Mouse (Mus musculus): Measurements from ENCODE around the gene Gm21830.
"Not testable (repeated sequence)": the region's sequence is repeated elsewhere in the genome, so short reads cannot be mapped to it uniquely, and the experiment has no call there.

The Gm21830 gene

GRCm38 (mm10) chr2:67413425-67413824, at the start of gene Gm21830:
TSS of gene Gm21830 (plus strand) at chr2:67413725.
- not testable (repeated sequence) for DNase-seq (ENCODE audit: low spot score in 2 of 2)

DNA sequence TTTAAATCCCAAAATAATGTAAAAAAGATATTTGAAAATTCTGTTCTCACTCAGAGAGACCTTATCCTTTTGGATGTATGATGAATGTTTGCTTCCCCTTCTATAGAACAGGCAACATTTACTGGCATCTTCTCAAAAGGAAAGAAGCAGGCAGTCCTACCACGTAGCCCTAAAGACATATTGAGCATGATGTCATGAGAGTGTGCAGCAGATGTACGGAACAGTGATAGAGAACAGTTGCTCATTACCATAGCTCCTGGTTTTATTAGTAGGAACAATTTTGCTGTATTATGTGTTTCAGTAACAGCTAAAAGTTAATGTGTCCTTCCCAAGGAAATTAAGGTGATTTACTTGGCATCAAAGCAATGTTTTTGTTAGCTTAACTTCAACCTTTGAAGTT, 49.0 kb upstream of the Gm21830 start:
- DNase-seq (ENCODE audit: low spot score in 2 of 2) = no peak

- no peak for DNase-seq (ENCODE audit: low spot score in 2 of 2)
Measured at GRCm38 (mm10) chr2:67378504-67378903, 35.0 kb upstream of the Gm21830 start.

- DNase-seq (ENCODE audit: low spot score in 2 of 2) = no peak
Measured at GRCm38 (mm10) chr2:67420853-67421252, 7.3 kb downstream of the Gm21830 start.

DNA sequence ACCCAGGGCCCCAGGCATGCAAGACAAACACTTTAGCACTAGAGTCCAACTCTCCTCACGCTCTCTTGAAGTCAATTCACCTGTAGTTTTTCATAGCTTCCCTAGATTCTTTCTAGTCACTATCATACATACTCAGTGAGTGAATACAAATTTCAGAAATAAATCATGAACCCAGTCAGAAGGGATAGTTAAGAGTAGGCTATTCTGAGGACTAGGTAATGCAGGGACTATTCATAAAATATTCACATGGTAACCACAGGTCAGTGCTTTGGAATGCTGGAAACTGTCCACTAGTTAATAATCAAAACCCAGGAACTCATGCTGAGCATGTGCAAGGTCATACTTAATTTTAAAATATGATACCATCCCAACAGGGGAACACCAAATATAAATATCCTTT, 9.3 kb downstream of the Gm21830 start:
- DNase-seq (ENCODE audit: low spot score in 2 of 2) = no peak

GRCm38 (mm10) chr2:67433081-67433480, 19.6 kb downstream of the Gm21830 start, which contains the start of gene Gm26727:
TSS of gene Gm26727 (minus strand) at chr2:67433181.
- no peak for DNase-seq (ENCODE audit: low spot score in 2 of 2)

- no peak for DNase-seq (ENCODE audit: low spot score in 2 of 2)
Measured at GRCm38 (mm10) chr2:67438309-67438708, 24.8 kb downstream of the Gm21830 start.

DNA sequence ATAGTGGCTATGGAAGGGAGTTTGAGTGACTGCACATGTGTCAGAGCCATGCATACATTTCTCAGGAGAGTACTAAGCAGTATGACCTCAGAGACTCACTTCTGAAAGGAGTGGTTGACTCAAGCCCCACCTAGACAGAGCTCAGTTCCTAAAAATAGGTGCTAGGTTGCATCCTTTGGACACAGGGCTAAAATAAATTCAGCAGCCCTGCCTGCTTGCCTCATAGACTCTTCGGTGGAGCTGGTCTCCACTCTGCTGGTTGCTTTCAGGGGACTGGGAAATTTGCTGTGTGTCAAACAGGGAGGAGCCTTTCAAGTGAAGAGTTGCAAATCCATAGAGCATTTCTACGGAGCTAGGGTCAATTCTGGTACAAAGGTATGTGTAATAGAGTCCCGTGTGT, 32.3 kb downstream of the Gm21830 start, which contains the start of gene Xirp2:
Gene Xirp2 (plus strand): TSS at position 223 of the 400 bp plus-strand sequence.
- DNase-seq (ENCODE audit: low spot score in 2 of 2) = no peak

DNA sequence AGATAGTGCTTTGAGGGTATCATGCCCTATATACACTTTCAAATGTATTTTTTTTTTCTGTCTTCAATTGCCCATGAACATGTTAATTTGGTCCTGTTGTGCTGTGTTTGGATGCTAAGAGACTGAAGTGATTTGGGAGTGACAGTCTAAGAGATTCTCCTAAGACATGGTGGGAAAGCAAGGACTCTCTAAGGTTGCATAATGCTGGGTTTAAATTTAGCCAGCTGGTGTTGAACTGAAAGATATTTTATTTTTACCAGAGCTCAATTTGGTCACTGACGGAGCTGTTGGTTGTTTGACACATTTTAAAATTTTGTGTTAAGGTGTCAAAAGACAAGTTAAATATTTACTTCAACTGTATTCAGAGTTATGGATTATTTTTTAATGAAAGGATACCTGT, 33.2 kb downstream of the Gm21830 start:
- no peak for DNase-seq (ENCODE audit: low spot score in 2 of 2)

DNA sequence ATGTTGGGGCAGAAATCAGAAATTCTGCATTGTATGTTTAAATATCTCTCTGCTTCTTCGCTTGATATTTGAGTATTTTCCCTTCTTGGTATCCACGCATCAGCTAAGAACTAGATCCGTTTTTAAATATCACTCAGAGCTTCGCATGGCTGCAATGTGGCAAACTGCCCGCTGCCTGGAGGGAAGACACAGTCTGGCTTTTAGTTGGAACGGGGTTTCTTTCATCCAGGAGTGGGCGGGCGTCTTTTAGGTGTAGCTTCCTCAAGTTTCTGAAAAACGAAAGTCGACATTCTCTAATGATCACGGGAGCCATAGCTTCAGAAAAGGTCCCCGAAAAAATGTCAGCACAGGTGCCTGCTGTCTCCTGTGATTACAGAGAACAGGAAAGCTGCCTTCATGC, 33.7 kb downstream of the Gm21830 start:
- DNase-seq (ENCODE audit: low spot score in 2 of 2) = peak in 1 of 2 experiments; percentile 19

- DNase-seq (ENCODE audit: low spot score in 2 of 2) = no peak
Measured at GRCm38 (mm10) chr2:67460857-67461256, 47.3 kb downstream of the Gm21830 start.

DNA sequence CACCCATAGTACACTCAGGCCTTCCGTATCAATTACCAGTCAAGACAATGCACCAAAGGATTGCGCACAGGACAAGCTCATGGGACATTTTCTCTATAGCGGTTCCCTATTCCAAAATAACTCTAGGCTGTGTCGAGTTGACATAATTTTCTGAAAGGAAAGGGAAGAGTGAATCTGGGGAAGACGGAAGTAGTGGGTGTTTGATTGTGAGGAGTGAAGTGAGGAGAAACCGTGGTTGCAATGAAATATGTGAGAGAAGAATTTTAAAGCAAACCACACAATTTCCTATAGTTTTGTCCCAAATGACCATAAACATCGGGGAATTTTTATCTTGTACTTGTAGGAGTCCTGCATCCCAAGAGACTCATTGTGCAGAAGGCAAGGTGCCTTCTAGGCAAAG, 53.5 kb downstream of the Gm21830 start:
- no peak for DNase-seq (ENCODE audit: low spot score in 2 of 2)

GRCm38 (mm10) chr2:67470030-67470429, 56.5 kb downstream of the Gm21830 start:
- not testable (repeated sequence) for DNase-seq (ENCODE audit: low spot score in 2 of 2)

DNA sequence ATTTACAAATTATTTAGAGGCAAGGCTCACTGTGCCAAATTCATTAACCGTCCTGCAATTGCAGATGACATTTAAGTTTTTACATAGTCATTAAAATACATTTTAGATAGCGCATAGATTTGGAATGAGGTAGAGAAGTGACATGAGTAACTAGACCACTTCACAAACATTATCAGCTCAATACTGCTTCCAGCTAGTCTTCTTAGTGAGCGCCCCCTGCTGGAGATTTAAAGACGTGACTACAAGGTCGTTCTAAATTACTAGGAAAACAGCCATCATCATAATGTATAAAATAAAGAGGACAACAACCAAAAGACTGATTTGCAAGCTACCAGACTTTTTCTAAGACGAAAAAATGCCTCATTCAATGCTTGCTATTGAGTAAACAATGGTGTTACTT, 64.2 kb downstream of the Gm21830 start:
- DNase-seq (ENCODE audit: low spot score in 2 of 2) = no peak

GRCm38 (mm10) chr2:67481051-67481450, 67.5 kb downstream of the Gm21830 start:
- no peak for DNase-seq (ENCODE audit: low spot score in 2 of 2)
